Mouse (Mus musculus) cerebellum, adult 8-10 months (tissue): ENCODE results near the gene Zswim1.
"Not testable (repeated sequence)": the region's sequence is repeated elsewhere in the genome, so short reads cannot be mapped to it uniquely, and the experiment has no call there.

Source experiments
- DNase-seq: peaks from one replicate; pipeline ENCODE4 v3.0.0; 2022

The Zswim1 gene

DNA sequence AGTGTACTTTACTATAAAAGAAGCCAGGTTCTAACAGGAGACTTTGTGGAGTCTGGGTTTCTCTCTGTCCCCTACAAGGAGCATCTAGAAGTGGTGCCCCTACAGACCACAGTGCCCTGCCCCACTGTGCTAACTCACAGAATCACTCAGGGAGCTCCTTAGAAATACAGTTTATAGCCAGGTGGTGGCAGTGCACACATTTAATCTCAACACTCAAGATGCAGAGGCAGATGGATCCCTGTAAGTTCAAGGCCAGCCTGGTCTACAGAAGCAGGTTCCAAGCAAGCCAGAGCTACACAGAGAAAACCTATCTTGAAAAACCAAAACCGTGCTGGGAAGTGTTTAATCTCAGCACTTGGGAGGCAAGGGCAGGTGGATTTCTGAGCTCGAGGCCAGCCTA lies 28.7 kb upstream of the Zswim1 start:
- no peak for DNase-seq

DNA sequence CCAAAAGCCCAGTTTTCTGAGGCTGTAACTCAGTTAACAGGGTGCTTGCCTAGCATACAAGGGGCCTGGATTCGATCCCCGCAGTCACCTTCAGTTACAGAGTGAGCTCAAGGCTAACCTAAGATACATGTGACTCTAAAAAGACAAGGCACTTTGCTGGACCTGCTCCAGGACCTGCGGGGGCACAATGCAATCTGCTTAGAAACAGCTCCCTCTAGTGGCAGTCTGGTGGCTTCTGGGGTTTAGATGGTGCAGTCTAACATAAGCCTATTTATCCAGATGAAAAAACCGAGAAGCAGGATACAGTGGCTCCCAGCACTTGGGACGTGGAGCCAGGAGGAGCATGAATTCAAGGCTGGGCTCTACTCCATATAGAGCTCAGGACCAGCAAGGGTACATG lies 28.2 kb upstream of the Zswim1 start:
- peak; percentile 83 for DNase-seq

DNA sequence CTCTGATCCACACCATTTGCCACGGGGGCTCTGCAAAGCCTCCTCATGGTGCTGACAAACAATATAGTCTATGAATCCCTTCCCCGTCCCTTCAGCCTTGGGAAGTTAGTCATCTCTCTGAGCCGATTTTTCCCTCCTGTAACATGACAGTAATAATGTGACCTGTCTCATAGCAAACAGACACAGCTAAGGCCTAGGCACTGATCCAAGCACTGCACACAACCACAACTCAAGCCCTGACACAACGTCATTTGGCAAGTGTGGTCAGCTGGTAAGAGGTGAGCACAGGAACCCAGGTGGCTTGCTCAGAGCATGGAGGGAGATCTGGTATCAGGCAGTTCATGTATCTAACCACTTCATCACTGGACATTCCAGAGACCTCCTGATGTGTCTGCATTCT lies 26.6 kb upstream of the Zswim1 start:
- no peak for DNase-seq

DNA sequence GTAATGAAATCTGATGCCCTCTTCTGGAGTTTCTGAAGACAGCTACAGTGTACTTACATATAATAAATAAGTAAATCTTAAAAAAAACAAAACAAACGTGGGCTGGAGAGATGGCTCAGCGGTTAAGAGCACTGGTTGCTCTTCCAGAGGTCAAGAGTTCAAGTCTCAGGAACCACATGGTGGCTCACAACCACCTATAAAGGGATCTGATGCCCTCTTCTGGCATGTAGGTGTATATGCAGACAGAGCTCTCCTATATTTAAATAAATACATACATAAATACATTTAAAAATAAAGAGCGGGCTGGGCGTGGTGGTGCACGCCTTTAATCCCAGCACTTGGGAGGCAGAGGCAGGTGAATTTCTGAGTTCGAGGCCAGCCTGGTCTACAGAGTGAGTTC lies 23.9 kb upstream of the Zswim1 start:
- DNase-seq: not testable (repeated sequence)

DNA sequence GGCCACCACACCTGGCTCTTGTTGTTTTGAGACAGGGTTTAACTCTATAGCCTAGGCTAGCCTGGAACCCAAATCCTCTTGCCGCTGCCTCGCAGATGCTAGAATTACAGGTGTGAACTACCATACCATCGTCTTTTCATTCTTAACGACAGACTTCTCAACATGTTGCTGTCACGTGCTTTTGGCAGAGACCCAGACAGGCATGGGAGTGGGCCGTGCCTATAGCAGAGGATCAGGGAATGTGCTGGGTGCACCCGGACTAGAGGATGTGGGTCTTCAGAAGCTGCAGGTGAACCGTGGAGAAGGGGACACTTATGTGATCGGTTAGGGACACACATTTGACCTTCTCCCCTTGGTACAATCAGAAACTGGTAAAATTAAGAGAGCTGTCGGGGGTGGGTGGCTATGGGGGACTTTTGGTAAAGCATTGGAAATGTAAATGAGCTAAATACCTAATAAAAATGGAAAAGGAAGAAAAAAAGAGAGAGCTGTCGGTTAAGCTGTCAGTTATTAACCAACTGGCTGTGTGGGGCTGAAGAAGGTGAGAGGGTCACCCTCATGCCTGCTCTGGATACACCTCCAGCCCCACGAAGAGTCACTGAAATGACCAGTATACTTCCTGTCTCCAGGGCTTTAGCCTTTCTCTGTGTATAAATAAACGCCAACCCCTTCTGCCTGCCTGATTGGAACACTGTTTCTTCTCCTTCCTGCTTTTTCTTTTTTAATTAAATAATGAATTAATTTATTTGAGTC lies 22.1 kb upstream of the Zswim1 start:
- no peak for DNase-seq

DNA sequence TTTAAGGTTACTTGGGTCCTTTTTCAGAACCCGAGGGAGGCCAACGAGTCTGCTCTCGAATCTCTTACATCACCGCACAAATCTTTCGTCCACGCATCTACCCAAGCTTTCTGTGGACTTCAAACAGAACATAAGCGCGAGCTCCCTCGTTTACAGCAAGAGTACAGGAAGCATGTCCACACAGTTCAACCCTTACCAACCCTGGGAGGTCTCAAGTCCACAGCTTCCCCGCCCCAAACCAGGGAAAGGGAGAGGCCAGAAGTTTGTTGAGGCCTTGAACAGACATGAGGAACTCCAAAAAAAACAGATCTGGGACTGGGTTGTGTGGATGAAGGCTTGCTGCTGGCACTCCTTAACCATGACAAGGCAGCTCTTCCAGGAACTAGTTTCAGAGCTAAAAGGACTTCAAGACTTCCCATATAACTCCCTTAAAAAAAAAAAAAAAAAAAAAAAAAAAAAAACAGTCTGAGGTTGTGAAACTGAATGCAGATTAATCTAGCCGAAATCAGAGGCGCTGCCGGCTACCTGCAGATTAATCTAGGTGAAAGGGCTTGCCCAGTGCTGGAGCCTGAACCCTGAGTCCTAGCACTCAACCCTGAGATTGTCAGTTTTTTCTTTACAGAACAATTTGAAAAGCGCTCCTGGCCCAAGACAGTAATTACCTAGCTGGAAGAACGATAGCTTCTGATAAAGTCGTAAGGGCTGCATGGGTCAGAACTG lies 19.1 kb upstream of the Zswim1 start:
- no peak for DNase-seq

DNA sequence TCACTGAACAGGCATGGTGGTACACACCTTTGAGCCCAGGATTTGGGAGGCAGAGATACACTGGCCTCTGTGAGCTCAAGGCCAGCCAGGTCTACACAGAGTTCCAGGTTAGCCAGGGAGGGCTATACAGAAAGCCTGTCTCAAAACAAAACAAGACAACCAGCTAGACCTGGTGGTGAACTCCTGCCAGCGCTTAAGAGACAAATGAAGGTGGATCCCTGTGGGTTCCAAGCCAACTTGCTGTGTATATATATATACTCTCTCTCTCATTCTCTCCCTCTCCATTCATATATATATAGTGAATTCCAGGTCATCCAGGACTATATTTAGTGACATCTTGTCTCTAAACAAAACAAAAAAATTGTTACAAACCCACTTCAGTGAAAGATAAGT lies 18.6 kb upstream of the Zswim1 start:
- no peak for DNase-seq

DNA sequence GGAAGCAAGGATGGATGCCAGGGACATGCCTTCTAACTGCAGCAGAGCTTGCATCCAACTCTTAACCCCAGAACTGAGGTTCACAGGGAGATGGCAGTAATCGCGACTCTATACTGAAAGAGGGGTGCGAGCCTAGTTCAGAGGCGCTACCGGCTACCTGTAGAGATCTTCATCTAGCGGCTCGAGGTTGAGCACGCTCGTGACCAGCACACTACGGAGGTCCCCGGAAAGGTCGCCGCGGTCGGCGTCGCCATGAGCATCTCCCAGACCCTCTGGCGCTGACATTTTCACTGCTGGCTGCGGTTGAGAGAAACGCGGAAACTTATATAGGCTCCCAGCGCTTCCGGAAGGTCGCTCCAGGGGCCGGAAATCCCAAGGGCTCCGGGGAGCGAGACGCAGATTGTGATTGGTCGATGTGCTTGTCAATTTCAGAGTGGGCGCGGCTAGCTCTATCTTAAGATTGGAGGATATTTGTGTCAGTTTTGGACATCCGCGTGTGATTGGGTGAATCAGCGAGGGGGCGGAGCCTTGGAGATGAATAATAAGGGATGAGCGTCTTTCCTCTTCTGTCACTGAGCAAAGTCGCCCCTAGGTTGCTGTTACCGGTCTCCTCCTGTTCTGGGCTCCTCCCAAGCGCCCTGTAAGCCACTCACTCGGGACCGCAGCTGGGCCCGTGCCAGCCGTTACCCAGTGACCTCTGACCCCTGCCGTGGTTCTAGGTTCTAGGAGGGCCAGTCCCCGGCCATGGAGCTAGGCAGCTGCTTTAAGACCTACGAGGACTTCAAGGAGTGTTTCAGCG lies 17.8 kb upstream of the Zswim1 start, which contains the start of the genes Acot8 and Zswim3:
Gene Acot8 (minus strand): TSS at position 350 of the 799 bp plus-strand sequence.
Gene Zswim3 (plus strand): TSS at position 566 of the 799 bp plus-strand sequence.
- peak; percentile 99 for DNase-seq

DNA sequence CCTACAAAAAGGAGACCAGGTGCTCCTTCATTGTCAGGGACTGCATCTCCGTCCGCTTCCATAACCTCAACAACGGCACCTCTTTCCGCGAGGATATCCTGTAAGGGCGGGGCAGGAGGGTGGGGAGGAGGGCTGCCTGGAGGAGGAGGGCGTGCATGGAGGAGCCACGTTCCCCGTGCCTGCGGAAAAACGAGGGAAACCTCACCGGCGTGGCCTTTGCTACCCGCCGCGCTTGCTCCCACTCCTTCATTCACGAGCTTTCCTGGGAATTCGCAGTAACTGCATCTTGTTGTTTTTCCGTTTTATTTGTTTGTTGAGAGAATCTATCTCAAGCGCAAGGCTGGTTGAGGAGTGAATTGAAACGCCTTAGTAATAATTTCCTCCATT lies 17.2 kb upstream of the Zswim1 start:
- DNase-seq: no peak

DNA sequence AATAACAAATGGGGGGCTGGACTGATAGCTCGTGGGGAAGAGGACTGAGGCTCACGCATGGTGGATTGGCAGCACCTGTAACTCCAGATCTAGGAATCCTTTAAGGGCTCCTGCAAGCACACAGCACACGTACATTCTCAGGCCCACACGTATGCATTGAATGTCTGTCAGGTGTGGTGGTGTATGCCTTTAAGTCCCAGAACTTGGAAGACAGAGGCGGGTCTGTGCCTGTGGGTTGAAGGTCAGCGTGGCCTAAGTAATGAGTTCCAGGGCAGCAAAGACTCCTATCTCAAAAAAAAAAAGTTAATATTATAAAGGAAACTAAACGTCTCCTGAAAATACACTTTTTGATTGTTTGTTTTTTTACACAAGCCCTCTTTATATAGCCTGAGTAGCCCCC lies 15.9 kb upstream of the Zswim1 start:
- DNase-seq: no peak

DNA sequence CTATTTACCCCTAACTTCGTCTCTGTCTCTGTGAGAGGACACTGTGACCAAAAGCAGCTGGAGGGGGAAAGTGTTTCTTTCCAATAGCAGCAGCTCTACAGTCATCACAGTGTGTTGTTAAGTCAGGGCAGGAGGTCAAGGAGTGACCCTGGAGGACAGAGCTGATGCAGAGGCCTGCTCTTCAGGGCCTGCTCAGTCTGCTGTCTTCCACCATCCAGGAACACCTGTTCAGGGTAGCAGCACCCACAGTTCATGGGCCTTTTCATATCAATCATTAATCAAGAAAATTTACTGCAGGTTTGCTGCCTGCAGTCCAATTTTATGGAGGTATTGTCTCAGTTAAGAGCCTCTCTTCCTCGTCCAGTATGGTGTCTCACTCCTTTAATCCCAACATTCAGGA lies 8.9 kb upstream of the Zswim1 start:
- DNase-seq: no peak

DNA sequence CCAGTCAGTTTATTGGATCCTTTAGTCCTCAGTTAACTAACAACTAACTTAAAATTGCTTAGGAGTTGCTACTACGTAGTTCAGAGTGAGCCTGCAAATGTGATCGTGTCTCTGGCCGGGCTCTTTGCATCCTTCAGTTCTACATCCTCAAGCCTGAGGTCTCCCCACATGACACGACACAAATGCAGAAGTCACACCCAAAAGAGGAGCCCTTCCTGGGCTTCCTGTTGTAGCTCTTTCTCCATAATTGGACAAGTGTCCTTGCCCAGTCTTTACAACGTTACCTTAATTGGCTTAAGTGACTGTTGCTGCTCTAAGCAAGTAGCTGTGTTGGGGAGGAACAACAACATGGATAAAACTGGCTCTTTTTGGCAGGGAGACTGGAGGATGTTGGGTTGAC lies 7.1 kb upstream of the Zswim1 start:
- DNase-seq: no peak

DNA sequence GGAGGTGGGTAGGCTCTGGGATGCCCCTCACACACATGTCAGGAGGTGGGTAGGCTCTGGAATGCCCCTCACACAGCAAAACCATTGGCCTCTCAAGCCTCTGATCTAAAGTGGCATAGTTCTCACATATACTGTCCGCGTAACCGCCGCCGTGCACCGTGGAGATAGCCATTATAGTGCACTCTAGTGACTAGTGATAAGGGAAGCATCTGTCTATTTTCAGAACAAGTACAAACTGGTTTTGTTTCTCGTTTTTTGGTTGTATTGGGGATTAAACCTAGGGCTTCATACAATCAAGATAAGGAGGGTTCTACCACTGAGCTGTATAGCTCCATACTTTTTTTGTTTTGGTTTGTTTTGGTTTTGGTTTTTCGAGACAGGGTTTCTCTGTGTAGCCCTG lies 6.7 kb upstream of the Zswim1 start:
- DNase-seq: no peak

DNA sequence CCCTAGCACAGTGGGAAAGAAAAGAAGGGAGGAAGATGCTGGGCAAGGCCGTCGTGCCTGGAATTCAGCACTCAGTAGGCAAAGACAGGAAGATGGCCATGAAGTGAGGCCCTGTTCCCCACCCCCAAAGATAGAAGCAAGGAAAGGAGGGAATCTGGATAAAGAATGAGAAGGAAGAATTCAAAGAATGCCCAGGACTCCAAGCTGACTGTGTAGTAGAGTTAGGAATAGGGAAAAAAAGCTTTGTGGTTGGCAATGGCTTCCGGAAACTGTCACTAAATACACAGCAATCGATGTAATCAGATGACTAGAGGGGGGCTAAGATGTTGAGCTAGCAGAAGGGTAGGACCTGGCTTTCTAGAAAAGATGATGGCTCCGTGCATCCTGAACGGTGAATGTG lies 5.3 kb upstream of the Zswim1 start:
- no peak for DNase-seq

DNA sequence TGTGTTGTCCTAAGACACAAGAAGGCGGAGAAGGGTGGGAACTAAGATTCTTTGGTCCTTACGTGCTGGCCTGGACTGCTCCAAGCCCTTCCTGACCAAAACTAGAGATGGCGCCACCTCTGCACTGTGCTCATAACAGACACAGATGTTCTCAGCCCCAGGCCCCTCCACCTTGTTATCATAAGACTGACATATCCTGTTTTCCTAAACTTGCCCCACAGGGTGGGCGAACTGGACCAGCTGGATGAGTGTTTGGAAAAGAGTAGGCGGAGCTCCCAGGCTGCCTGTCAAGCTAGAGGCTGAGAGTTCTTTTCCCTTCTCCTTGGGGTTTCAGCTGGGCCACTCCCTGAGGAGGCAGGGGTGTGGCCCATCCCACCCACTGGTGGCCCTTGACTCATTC lies 4.8 kb upstream of the Zswim1 start:
- no peak for DNase-seq

DNA sequence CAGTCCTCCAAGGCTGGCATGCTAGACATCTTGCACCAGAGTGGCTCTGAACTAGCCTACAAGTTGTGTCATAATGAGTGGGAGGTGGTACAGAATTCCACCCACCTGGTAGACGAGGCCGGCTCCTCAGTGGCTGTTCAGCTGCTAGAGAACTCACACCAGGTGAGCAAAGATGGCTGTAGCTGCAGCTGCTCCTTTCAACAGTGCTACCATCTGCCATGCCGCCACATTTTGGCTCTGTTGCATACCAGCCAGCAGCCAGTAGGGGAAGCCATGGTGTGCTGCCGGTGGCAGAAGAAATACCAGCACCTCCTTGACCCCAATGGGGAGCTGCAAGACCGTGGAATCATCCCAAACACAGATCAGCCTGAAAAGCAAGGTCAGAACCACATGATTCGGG lies 1.4 kb upstream of the Zswim1 start:
- DNase-seq: peak; percentile 16

DNA sequence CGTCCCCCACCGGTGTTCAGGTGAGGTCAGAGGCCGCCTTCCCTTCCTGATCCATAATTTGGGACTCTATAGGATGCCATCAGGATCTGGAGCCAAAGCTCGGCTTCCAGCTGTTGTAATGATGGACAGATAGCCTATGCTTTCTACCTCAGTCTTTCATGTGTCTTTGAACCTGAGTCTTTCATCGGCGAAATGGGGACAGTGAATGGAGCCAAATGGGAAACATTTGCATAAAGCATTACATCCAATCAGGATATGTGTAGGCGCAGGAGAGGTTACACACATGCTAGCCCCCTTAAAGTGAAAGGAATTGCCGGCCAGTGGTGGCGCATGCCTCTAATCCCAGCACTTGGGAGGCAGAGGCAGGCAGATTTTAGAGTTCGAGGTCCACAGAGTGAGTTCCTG lies 697 bp downstream of the Zswim1 start:
- no peak for DNase-seq

DNA sequence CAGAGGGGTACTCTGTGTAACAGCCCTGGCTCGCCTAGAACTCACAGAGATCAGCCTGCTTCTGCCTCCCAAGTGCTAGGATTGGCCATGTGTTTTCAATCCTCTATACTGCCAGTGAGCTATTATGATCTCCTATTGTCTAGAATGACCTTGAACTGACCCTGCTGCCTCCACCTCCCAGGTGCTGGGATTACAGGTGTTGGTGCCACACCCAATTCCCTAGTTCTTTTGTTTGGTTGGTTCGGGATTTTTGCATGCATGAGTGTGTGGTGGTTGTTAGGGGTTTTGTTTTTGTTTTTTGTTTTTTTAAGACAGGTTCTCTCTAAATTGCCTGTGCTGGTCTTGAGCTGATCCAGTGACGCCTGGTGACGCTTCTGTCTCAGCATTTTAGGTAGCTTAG lies 1.5 kb downstream of the Zswim1 start:
- DNase-seq: no peak

DNA sequence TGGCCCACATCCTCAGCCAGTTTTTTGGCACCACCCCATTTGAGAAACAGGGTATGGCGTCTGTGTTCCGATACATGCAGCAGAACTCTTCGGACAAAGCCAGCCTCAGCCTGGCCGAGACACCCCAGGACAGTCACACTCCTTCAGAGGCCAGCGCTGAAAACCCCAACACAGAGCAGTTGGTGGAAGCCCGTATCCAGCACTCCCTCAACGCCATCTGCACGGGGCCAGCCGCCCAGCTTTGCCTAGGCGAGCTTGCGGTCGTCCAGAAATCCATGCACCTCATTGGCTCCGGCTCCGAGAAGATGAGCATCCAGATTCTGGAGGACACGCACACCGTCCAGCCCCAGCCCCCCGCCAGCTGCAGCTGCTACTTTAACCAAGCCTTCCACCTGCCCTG lies 3.0 kb downstream of the Zswim1 start:
- no peak for DNase-seq

DNA sequence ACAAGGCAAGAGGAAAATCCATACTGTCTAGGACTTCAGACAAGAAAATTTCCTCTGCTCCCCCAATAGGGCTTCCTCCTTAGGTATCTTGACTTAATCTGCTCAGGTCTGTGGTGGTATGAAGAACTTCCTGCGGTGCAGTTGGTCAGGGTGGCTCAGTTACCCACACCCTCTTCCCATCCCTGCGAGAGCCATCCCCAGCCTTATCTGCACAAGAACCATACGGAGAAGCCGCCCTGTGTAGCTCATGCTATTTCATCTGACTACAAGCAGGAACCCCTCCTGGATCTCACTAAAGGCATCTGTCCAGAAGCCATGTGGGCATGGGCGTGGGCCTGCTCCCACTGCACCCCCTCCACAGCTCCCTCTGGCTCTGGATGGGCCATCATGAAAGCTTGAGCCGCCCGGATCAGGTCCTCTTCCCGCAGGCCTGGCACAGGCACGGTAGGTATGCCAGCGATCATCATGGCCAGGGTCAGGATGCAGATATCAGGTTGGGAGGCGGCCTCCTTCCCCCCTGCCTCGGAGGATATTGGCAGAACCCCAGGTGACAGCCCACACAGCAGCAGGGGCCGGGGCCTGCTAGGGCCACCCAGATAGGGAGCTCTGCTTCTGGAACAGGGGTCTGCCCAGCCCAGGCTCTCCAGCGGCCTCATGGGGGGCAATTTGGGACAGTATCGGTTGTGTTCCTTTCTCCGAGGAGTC lies 4.8 kb downstream of the Zswim1 start:
- DNase-seq: no peak

DNA sequence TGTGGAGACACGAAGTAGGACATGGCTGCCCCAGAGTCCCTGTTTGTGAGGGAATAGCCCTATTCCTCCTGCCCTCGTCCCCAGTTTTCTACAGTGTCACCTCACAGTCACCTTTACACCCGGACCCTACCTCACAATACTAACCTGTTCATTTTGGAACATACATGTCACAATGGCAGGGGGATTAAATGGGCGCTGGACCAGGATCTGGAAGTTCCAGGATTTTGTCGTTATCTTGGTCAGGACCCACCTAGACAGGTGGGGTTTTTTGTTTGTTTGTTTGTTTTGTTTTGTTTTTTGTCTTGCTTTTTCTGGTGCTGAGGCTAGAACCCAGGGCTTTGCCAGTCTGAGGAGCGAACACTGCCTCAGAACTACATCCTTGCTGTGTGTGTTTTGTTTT lies 6.0 kb downstream of the Zswim1 start, which contains the start of gene Spata25:
Gene Spata25 (minus strand): TSS at position 101 of the 400 bp plus-strand sequence.
- DNase-seq: no peak

DNA sequence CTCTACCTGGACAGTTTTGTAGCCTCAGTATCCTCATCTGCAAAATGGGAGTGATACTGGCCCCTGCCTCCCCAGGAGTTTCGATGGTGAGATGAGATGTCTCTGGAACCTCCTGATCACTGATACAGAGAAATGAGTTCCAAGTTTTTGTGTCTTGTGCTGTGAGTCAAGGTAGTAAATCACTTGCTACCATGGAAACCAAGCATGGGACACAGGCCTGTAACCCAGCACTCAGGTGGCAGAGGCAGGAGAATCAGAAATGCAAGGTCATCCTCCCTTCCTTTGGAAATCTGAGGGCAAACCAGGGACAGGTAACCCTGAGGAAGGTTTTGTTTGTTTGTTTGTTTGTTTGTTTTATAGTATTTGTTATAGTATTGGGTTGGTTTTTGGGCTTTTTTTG lies 6.6 kb downstream of the Zswim1 start:
- DNase-seq: no peak

DNA sequence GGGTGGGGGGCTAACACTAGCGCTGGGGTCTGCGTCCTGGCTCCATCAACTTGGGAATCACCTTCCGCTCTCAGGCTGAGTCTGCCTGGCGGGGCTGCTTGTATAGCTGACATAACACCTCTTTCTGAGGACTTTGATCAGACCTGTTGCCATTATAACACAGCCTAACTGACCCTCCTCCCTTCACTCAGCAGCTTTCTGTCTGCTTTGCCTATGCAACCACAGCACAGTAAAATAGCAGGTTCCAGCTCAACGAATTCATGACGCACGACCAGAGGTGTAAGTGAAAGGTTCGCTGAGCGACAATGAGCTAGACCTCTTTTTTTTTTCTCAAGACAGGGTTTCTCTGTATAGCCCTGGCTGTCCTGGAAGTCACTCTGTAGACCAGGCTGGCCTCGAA lies 8.5 kb downstream of the Zswim1 start:
- no peak for DNase-seq
